Mouse (Mus musculus): ENCODE data around the gene Slc17a7. TPM values are rescaled to one million over a fixed set of nuclear protein-coding genes. Genes with fewer than 3 reads are reported as not detected.

Gene Slc17a7
- polyA plus RNA-seq, 1 experiment from 2014 or later = 7.8 TPM

- H3K27me3 ChIP-seq (ENCODE audit: control insufficient read depth, insufficient read depth, low read length) = peaks cover 74% of the 10 kb centered on the region
- no peak overlapping the region for H3K4me2 ChIP-seq (ENCODE audit: low read length)
- H3K9me3 ChIP-seq (ENCODE audit: control insufficient read depth, low read length) = peaks cover 14% of the 10 kb centered on the region
- no peak overlapping the region for H3K9ac ChIP-seq (ENCODE audit: low read length)
- 41% methylated on average over 5 of the region's 5 CpGs for WGBS
- no peak for ATAC-seq (ENCODE audit: insufficient number of reproducible peaks, insufficient read depth, low FRiP score, low read depth)
- H3K27ac ChIP-seq (replicated peaks in 1 of 2; ENCODE audit: control insufficient read depth in 1 of 2, insufficient read depth in 1 of 2, low read depth in 2 of 2, low read length in 2 of 2) = no peak overlapping the region
- H3K4me1 ChIP-seq (ENCODE audit: control insufficient read depth in 2 of 2, insufficient read depth in 2 of 2, low read length in 2 of 2) = peaks cover 6 to 10% of the 10 kb centered on the region in 2 experiments; a peak in 3 of 4 replicates
- H3K4me3 ChIP-seq (ENCODE audit: control insufficient read depth in 1 of 2, insufficient read depth in 1 of 2, low read depth in 1 of 2, low read length in 2 of 2) = no peak overlapping the region; a peak in 1 of 4 replicates
- H3K36me3 ChIP-seq (ENCODE audit: control insufficient read depth, insufficient read depth, low read length) = peaks cover 12% of the 10 kb centered on the region
Observed at GRCm38 (mm10) chr7:45164833-45165232, 1.1 kb downstream of the Slc17a7 start.

- ATAC-seq (ENCODE audit: insufficient number of reproducible peaks, insufficient read depth, low FRiP score, low read depth) = no peak
- WGBS = 52% methylated on average over 11 of the region's 11 CpGs
- H3K4me3 ChIP-seq (ENCODE audit: control insufficient read depth in 1 of 2, insufficient read depth in 1 of 2, low read depth in 1 of 2, low read length in 2 of 2) = no peak overlapping the region
Observed at GRCm38 (mm10) chr7:45165701-45166100, 2.0 kb downstream of the Slc17a7 start.

GRCm38 (mm10) chr7:45166950-45167401 lies 3.2 kb downstream of the Slc17a7 start:
- Histone ChIP-seq H3K4me3 (ENCODE audit: control insufficient read depth in 1 of 2, insufficient read depth in 1 of 2, low read depth in 1 of 2, low read length in 2 of 2) (no peak overlapping the region), H3K36me3 (ENCODE audit: control insufficient read depth, insufficient read depth, low read length) (no peaks in the 10 kb centered on the region), H3K4me2 (ENCODE audit: low read length) (no peak overlapping the region), H3K9me3 (ENCODE audit: control insufficient read depth, low read length) (peaks cover 35% of the 10 kb centered on the region), H3K27me3 (ENCODE audit: control insufficient read depth, insufficient read depth, low read length) (peaks cover 80% of the 10 kb centered on the region), H3K9ac (ENCODE audit: low read length) (no peak overlapping the region), H3K27ac (replicated peaks in 1 of 2; ENCODE audit: control insufficient read depth in 1 of 2, insufficient read depth in 1 of 2, low read depth in 2 of 2, low read length in 2 of 2) (no peak overlapping the region), H3K4me1 (ENCODE audit: control insufficient read depth in 2 of 2, insufficient read depth in 2 of 2, low read length in 2 of 2) (peaks cover 6 to 10% of the 10 kb centered on the region in 2 experiments; a peak in 3 of 4 replicates)
- 18% methylated on average over 10 of the region's 10 CpGs for WGBS
- no peak for ATAC-seq (ENCODE audit: insufficient number of reproducible peaks, insufficient read depth, low FRiP score, low read depth)

More at GRCm38 (mm10) chr7:45165701-45166100, 2.0 kb downstream of the Slc17a7 start:
- H3K4me1 ChIP-seq (ENCODE audit: control insufficient read depth in 2 of 2, insufficient read depth in 2 of 2, low read length in 2 of 2) = peaks cover 6 to 10% of the 10 kb centered on the region in 2 experiments; a peak in 3 of 4 replicates
- peaks cover 4% of the 10 kb centered on the region; the same call in 1 of the 2 replicates for H3K36me3 ChIP-seq (ENCODE audit: control insufficient read depth, insufficient read depth, low read length)
- H3K9ac ChIP-seq (ENCODE audit: low read length) = no peak overlapping the region
- peaks cover 76% of the 10 kb centered on the region for H3K27me3 ChIP-seq (ENCODE audit: control insufficient read depth, insufficient read depth, low read length)
- H3K27ac ChIP-seq (replicated peaks in 1 of 2; ENCODE audit: control insufficient read depth in 1 of 2, insufficient read depth in 1 of 2, low read depth in 2 of 2, low read length in 2 of 2) = no peak overlapping the region
- H3K4me2 ChIP-seq (ENCODE audit: low read length) = no peak overlapping the region
- H3K9me3 ChIP-seq (ENCODE audit: control insufficient read depth, low read length) = peaks cover 23% of the 10 kb centered on the region

- WGBS = 3% methylated on average over 19 of the region's 19 CpGs
- H3K4me2 ChIP-seq (ENCODE audit: low read length) = no peak overlapping the region
- peaks cover 4 to 6% of the 10 kb centered on the region in 2 experiments; a peak in 3 of 4 replicates for H3K4me1 ChIP-seq (ENCODE audit: control insufficient read depth in 2 of 2, insufficient read depth in 2 of 2, low read length in 2 of 2)
- H3K36me3 ChIP-seq (ENCODE audit: control insufficient read depth, insufficient read depth, low read length) = no peaks in the 10 kb centered on the region
- no peak overlapping the region for H3K9ac ChIP-seq (ENCODE audit: low read length)
- peaks cover 78% of the 10 kb centered on the region for H3K27me3 ChIP-seq (ENCODE audit: control insufficient read depth, insufficient read depth, low read length)
- peaks cover 43% of the 10 kb centered on the region for H3K9me3 ChIP-seq (ENCODE audit: control insufficient read depth, low read length)
- H3K4me3 ChIP-seq (ENCODE audit: control insufficient read depth in 1 of 2, insufficient read depth in 1 of 2, low read depth in 1 of 2, low read length in 2 of 2) = no peak overlapping the region
- ATAC-seq (ENCODE audit: insufficient number of reproducible peaks, insufficient read depth, low FRiP score, low read depth) = no peak
- H3K27ac ChIP-seq (replicated peaks in 1 of 2; ENCODE audit: control insufficient read depth in 1 of 2, insufficient read depth in 1 of 2, low read depth in 2 of 2, low read length in 2 of 2) = no peak overlapping the region
Observed at GRCm38 (mm10) chr7:45167761-45168445, 4.2 kb downstream of the Slc17a7 start.

GRCm38 (mm10) chr7:45168656-45169055 lies 4.9 kb downstream of the Slc17a7 start:
- WGBS = 6% methylated on average over 24 of the region's 24 CpGs
- H3K4me2 ChIP-seq (ENCODE audit: low read length) = no peak overlapping the region
- no peak overlapping the region for H3K4me3 ChIP-seq (ENCODE audit: control insufficient read depth in 1 of 2, insufficient read depth in 1 of 2, low read depth in 1 of 2, low read length in 2 of 2)
- peaks cover 44% of the 10 kb centered on the region for H3K9me3 ChIP-seq (ENCODE audit: control insufficient read depth, low read length)
- peaks cover 4 to 6% of the 10 kb centered on the region in 2 experiments; a peak in 3 of 4 replicates for H3K4me1 ChIP-seq (ENCODE audit: control insufficient read depth in 2 of 2, insufficient read depth in 2 of 2, low read length in 2 of 2)
- no peaks in the 10 kb centered on the region for H3K36me3 ChIP-seq (ENCODE audit: control insufficient read depth, insufficient read depth, low read length)
- H3K27ac ChIP-seq (replicated peaks in 1 of 2; ENCODE audit: control insufficient read depth in 1 of 2, insufficient read depth in 1 of 2, low read depth in 2 of 2, low read length in 2 of 2) = no peak overlapping the region
- H3K9ac ChIP-seq (ENCODE audit: low read length) = no peak overlapping the region
- H3K27me3 ChIP-seq (ENCODE audit: control insufficient read depth, insufficient read depth, low read length) = peaks cover 73% of the 10 kb centered on the region
- no peak for ATAC-seq (ENCODE audit: insufficient number of reproducible peaks, insufficient read depth, low FRiP score, low read depth)

- Histone ChIP-seq H3K9ac (ENCODE audit: low read length) (no peak overlapping the region), H3K27ac (replicated peaks in 1 of 2; ENCODE audit: control insufficient read depth in 1 of 2, insufficient read depth in 1 of 2, low read depth in 2 of 2, low read length in 2 of 2) (no peak overlapping the region), H3K36me3 (ENCODE audit: control insufficient read depth, insufficient read depth, low read length) (no peaks in the 10 kb centered on the region), H3K27me3 (ENCODE audit: control insufficient read depth, insufficient read depth, low read length) (peaks cover 73% of the 10 kb centered on the region), H3K4me2 (ENCODE audit: low read length) (no peak overlapping the region), H3K9me3 (ENCODE audit: control insufficient read depth, low read length) (peaks cover 44% of the 10 kb centered on the region), H3K4me3 (ENCODE audit: control insufficient read depth in 1 of 2, insufficient read depth in 1 of 2, low read depth in 1 of 2, low read length in 2 of 2) (no peak overlapping the region), H3K4me1 (ENCODE audit: control insufficient read depth in 2 of 2, insufficient read depth in 2 of 2, low read length in 2 of 2) (peaks cover 4 to 6% of the 10 kb centered on the region in 2 experiments; a peak in 3 of 4 replicates)
- WGBS = 90% methylated on average over 3 of the region's 3 CpGs
- no peak for ATAC-seq (ENCODE audit: insufficient number of reproducible peaks, insufficient read depth, low FRiP score, low read depth)
Observed at GRCm38 (mm10) chr7:45169495-45169894, 5.7 kb downstream of the Slc17a7 start.

GRCm38 (mm10) chr7:45172974-45173373 lies 9.2 kb downstream of the Slc17a7 start:
- Histone ChIP-seq H3K4me1 (ENCODE audit: control insufficient read depth in 2 of 2, insufficient read depth in 2 of 2, low read length in 2 of 2) (0 out of 4 replicates have a peak, but pooled peaks cover 0 to 8% of the 10 kb centered on the region in 2 experiments), H3K36me3 (ENCODE audit: control insufficient read depth, insufficient read depth, low read length) (no peaks in the 10 kb centered on the region), H3K4me2 (ENCODE audit: low read length) (no peak overlapping the region), H3K9me3 (ENCODE audit: control insufficient read depth, low read length) (peaks cover 44% of the 10 kb centered on the region), H3K27ac (replicated peaks in 1 of 2; ENCODE audit: control insufficient read depth in 1 of 2, insufficient read depth in 1 of 2, low read depth in 2 of 2, low read length in 2 of 2) (no peak overlapping the region), H3K27me3 (ENCODE audit: control insufficient read depth, insufficient read depth, low read length) (peaks cover 73% of the 10 kb centered on the region), H3K9ac (ENCODE audit: low read length) (no peak overlapping the region), H3K4me3 (ENCODE audit: control insufficient read depth in 1 of 2, insufficient read depth in 1 of 2, low read depth in 1 of 2, low read length in 2 of 2) (no peak overlapping the region)
- 57% methylated on average over 7 of the region's 7 CpGs for WGBS
- ATAC-seq (ENCODE audit: insufficient number of reproducible peaks, insufficient read depth, low FRiP score, low read depth) = no peak

Measured in heart, embryonic 14.5 days (tissue).